Mouse (Mus musculus) heart, embryonic 11.5 days (tissue): ENCODE measurements at regions not wholly inside any gene's neighbourhood (a gene's known extent, or its start where the extent isn't known, plus 50 kb on each side); places are given as distances from the start of the nearest gene placed in this dataset.

Experiments used
- ATAC-seq: fragments of 200-750 bp; cut with Nextera tagmentation; replicated peaks from 2 replicates; pipeline ENCODE4 v1.8.0; 2017; ENCODE audit warnings: moderate library complexity; ENCODE audit not compliant: insufficient number of reproducible peaks, low FRiP score, low TSS enrichment
- H3K27ac ChIP-seq: fragments of 300-500 bp; sonication (generic); 2 replicates; pipeline ENCODE4 v1.5.1; 2014; ENCODE audit warnings: mild to moderate bottlenecking, low read depth, low read length
- H3K27me3 ChIP-seq: fragments of 300-500 bp; sonication (generic); 2 replicates; pipeline ENCODE4 v1.6.1; 2014; ENCODE audit warnings: mild to moderate bottlenecking, low read length, mixed read lengths; ENCODE audit not compliant: control insufficient read depth, insufficient read depth
- H3K36me3 ChIP-seq: fragments of 300-500 bp; sonication (generic); 2 replicates; pipeline ENCODE4 v1.6.1; 2014; ENCODE audit warnings: mild to moderate bottlenecking, low read length, moderate library complexity, mixed read lengths; ENCODE audit not compliant: control insufficient read depth, insufficient read depth
- H3K4me1 ChIP-seq: fragments of 300-500 bp; sonication (generic); 2 replicates; pipeline ENCODE4 v1.6.1; 2014; ENCODE audit warnings: low read length; ENCODE audit not compliant: control insufficient read depth, insufficient read depth
- H3K4me2 ChIP-seq: fragments of 300-500 bp; sonication (generic); 2 replicates; pipeline ENCODE4 v1.6.1; 2014; ENCODE audit warnings: mild to moderate bottlenecking, moderate library complexity
- H3K4me3 ChIP-seq: fragments of 300-500 bp; sonication (generic); 2 replicates; pipeline ENCODE4 v1.5.1; 2014; ENCODE audit warnings: low read depth, low read length
- H3K9ac ChIP-seq: fragments of 300-500 bp; sonication (generic); 2 replicates; pipeline ENCODE4 v1.6.1; 2014; ENCODE audit warnings: mild to moderate bottlenecking, low read depth, low read length, moderate library complexity
- H3K9me3 ChIP-seq: fragments of 300-500 bp; sonication (generic); replicated peaks from 2 replicates; pipeline ENCODE4 v1.6.1; 2016; ENCODE audit warnings: low read length; ENCODE audit not compliant: control insufficient read depth
- WGBS: fragments of 180-500 bp; shearing (Covaris S2); extraction: QIAGEN DNeasy Blood & Tissue Kit; methylation state at CpG from one replicate; pipeline ENCODE4 v1.1.7; 2014; ENCODE audit not compliant: insufficient replicate concordance; 5-methylcytosine and 5-hydroxymethylcytosine counted together

- ATAC-seq = no peak
- Histone ChIP-seq H3K9me3 (no peaks in the 10 kb centered on the region), H3K9ac (no peak overlapping the region), H3K27ac (peak overlapping the region; percentile 75), H3K4me3 (no peak overlapping the region), H3K36me3 (no peaks in the 10 kb centered on the region), H3K27me3 (no peaks in the 10 kb centered on the region), H3K4me1 (peaks cover 13% of the 10 kb centered on the region), H3K4me2 (no peak overlapping the region)
- 61% methylated on average over 5 of the region's 5 CpGs for WGBS
Observed at GRCm38 (mm10) chr19:36208419-36208818, 88.5 kb upstream of the Ankrd1 start.

- Histone ChIP-seq H3K36me3 (no peaks in the 10 kb centered on the region), H3K27ac (no peak overlapping the region), H3K27me3 (no peaks in the 10 kb centered on the region), H3K9ac (no peak overlapping the region), H3K4me1 (peaks cover 14% of the 10 kb centered on the region), H3K4me2 (no peak overlapping the region), H3K4me3 (no peak overlapping the region), H3K9me3 (no peaks in the 10 kb centered on the region)
- ATAC-seq = no peak
- WGBS = 22% methylated on average over 8 of the region's 8 CpGs
Observed at GRCm38 (mm10) chr19:36213461-36213860, 93.6 kb upstream of the Ankrd1 start.

GRCm38 (mm10) chr19:36214188-36214968 lies 94.5 kb upstream of the Ankrd1 start:
- Histone ChIP-seq H3K27me3 (no peaks in the 10 kb centered on the region), H3K4me2 (0 out of 2 replicates have a peak overlapping the region, but pooled peaks have one; percentile 16), H3K9me3 (no peaks in the 10 kb centered on the region), H3K27ac (peak overlapping the region; percentile 10; the same call in 1 of the 2 replicates), H3K4me3 (no peak overlapping the region), H3K9ac (no peak overlapping the region), H3K36me3 (no peaks in the 10 kb centered on the region), H3K4me1 (peaks cover 16% of the 10 kb centered on the region)
- peak; percentile 78 for ATAC-seq
- 34% methylated on average over 7 of the region's 7 CpGs for WGBS

GRCm38 (mm10) chr19:36217177-36217576 lies 97.3 kb upstream of the Ankrd1 start:
- H3K9me3 ChIP-seq = no peaks in the 10 kb centered on the region
- no peak overlapping the region for H3K4me2 ChIP-seq
- H3K4me1 ChIP-seq = peaks cover 16% of the 10 kb centered on the region
- ATAC-seq = no peak
- WGBS = 73% methylated on average over 5 of the region's 5 CpGs
- no peaks in the 10 kb centered on the region for H3K27me3 ChIP-seq
- H3K4me3 ChIP-seq = no peak overlapping the region
- H3K9ac ChIP-seq = no peak overlapping the region
- H3K36me3 ChIP-seq = no peaks in the 10 kb centered on the region
- no peak overlapping the region for H3K27ac ChIP-seq

- no peak for ATAC-seq
- Histone ChIP-seq H3K9ac (no peak overlapping the region), H3K4me2 (no peak overlapping the region), H3K4me1 (peaks cover 16% of the 10 kb centered on the region), H3K9me3 (no peaks in the 10 kb centered on the region), H3K27me3 (no peaks in the 10 kb centered on the region), H3K36me3 (no peaks in the 10 kb centered on the region), H3K4me3 (no peak overlapping the region), H3K27ac (no peak overlapping the region)
- WGBS = 71% methylated on average over 5 of the region's 5 CpGs
Observed at GRCm38 (mm10) chr19:36217605-36218004, 97.7 kb upstream of the Ankrd1 start.

- H3K4me2 ChIP-seq = no peak overlapping the region
- no peak for ATAC-seq
- no peaks in the 10 kb centered on the region for H3K36me3 ChIP-seq
- no peak overlapping the region for H3K27ac ChIP-seq
- no peak overlapping the region for H3K9ac ChIP-seq
- H3K9me3 ChIP-seq = no peaks in the 10 kb centered on the region
- 54% methylated on average over 5 of the region's 5 CpGs for WGBS
- H3K4me1 ChIP-seq = peaks cover 8% of the 10 kb centered on the region
- no peak overlapping the region for H3K4me3 ChIP-seq
- no peaks in the 10 kb centered on the region for H3K27me3 ChIP-seq
Observed at GRCm38 (mm10) chr19:36218921-36219320, 99.0 kb upstream of the Ankrd1 start.

- no peaks in the 10 kb centered on the region for H3K9me3 ChIP-seq
- H3K4me1 ChIP-seq = peaks cover 5% of the 10 kb centered on the region; the same call in 1 of the 2 replicates
- no peak overlapping the region for H3K9ac ChIP-seq
- H3K27ac ChIP-seq = no peak overlapping the region
- no peak overlapping the region for H3K4me2 ChIP-seq
- H3K27me3 ChIP-seq = no peaks in the 10 kb centered on the region
- H3K4me3 ChIP-seq = no peak overlapping the region
- no peaks in the 10 kb centered on the region for H3K36me3 ChIP-seq
- 54% methylated on average over 2 of the region's 2 CpGs for WGBS
- no peak for ATAC-seq
Observed at GRCm38 (mm10) chr19:36221104-36221503, 101.2 kb upstream of the Ankrd1 start.

- no peaks in the 10 kb centered on the region for H3K36me3 ChIP-seq
- peaks cover 5% of the 10 kb centered on the region; the same call in 1 of the 2 replicates for H3K4me1 ChIP-seq
- no peak overlapping the region for H3K9ac ChIP-seq
- H3K9me3 ChIP-seq = no peaks in the 10 kb centered on the region
- no peak for ATAC-seq
- no peaks in the 10 kb centered on the region for H3K27me3 ChIP-seq
- no peak overlapping the region for H3K27ac ChIP-seq
- H3K4me2 ChIP-seq = no peak overlapping the region
- no peak overlapping the region for H3K4me3 ChIP-seq
Observed at GRCm38 (mm10) chr19:36221596-36221995, 101.7 kb upstream of the Ankrd1 start.

- H3K27me3 ChIP-seq = no peaks in the 10 kb centered on the region
- H3K36me3 ChIP-seq = no peaks in the 10 kb centered on the region
- no peak overlapping the region for H3K4me2 ChIP-seq
- H3K9me3 ChIP-seq = no peaks in the 10 kb centered on the region
- no peak for ATAC-seq
- H3K4me3 ChIP-seq = no peak overlapping the region
- H3K9ac ChIP-seq = no peak overlapping the region
- WGBS = 85% methylated on average over 3 of the region's 3 CpGs
- peaks cover 5% of the 10 kb centered on the region; the same call in 1 of the 2 replicates for H3K4me1 ChIP-seq
- no peak overlapping the region for H3K27ac ChIP-seq
Observed at GRCm38 (mm10) chr19:36222198-36222597, 102.3 kb upstream of the Ankrd1 start.
